Mouse (Mus musculus): Measurements from ENCODE around the gene Hspa12a. TPM values are rescaled to one million over a fixed set of nuclear protein-coding genes. Genes with fewer than 3 reads are reported as not detected.

The Hspa12a gene
- polyA plus RNA-seq, 1 experiment from 2014 or later: 31.9 TPM

DNA sequence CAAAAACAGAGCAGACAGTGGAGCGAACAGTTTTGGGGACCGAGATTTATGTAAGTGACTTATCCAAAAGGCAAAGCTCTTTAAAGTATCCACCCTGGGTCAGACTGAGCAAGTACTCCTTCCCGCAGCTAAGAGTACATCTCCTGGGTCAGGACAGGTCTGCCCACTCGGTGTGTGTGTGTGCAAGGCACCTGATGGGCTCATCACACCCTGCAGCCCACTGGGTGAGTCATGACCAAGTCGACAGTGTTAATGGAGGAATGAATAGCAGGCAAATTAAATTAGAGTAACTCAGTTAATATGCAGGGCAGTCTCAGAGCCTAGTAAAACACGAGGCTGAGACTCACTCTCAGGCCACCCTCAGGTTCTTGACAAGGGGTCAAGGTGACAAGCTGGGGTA, 134.6 kb downstream of the Hspa12a start:
- no peak overlapping the region for H3K27ac ChIP-seq (replicated peaks; ENCODE audit: low read depth, low read length)
- H3K27me3 ChIP-seq (ENCODE audit: control insufficient read depth, insufficient read depth, low read length): no peaks in the 10 kb centered on the region
- H3K4me1 ChIP-seq (ENCODE audit: control insufficient read depth, insufficient read depth, low read length): no peaks in the 10 kb centered on the region
- no peak overlapping the region for H3K4me2 ChIP-seq (ENCODE audit: low read length)
- no peaks in the 10 kb centered on the region for H3K9me3 ChIP-seq (ENCODE audit: control insufficient read depth, low read length)
- no peak overlapping the region for H3K9ac ChIP-seq (replicated peaks; ENCODE audit: low read length)
- peaks cover 8% of the 10 kb centered on the region; the same call in 1 of the 2 replicates for H3K36me3 ChIP-seq (ENCODE audit: control insufficient read depth, insufficient read depth, low read length)
- H3K4me3 ChIP-seq (replicated peaks; ENCODE audit: low read depth, low read length): no peak overlapping the region
- DNase-seq (no peak), ATAC-seq (ENCODE audit: low FRiP score, low TSS enrichment) (no peak)
- 83% methylated on average over 6 of the region's 6 CpGs for WGBS

DNA sequence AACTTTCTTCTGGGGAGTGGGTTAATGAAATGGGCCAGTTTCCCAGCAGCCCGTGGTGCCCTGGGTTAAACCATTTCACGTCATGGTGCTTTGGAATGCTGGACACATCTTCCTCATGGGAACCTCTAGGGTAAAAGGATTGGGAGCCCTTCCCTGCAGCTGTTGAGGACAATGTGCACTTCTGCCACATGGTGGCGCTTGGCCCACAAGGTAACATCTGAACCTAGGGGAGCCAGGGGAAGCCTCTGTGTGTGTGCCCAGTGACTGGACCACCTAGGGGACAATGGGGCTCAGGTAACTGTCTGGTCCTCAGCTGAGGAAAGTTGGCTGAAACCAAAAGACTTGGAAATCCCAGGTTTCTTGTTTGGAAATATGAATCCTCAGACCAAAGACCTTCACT, 137.1 kb downstream of the Hspa12a start:
- DNase-seq: peak; percentile 84
- Histone ChIP-seq H3K4me2 (ENCODE audit: low read length) (no peak overlapping the region), H3K27me3 (ENCODE audit: control insufficient read depth, insufficient read depth, low read length) (no peaks in the 10 kb centered on the region), H3K9me3 (ENCODE audit: control insufficient read depth, low read length) (no peaks in the 10 kb centered on the region), H3K36me3 (ENCODE audit: control insufficient read depth, insufficient read depth, low read length) (peaks cover 23% of the 10 kb centered on the region), H3K4me3 (replicated peaks; ENCODE audit: low read depth, low read length) (no peak overlapping the region), H3K4me1 (ENCODE audit: control insufficient read depth, insufficient read depth, low read length) (no peaks in the 10 kb centered on the region), H3K9ac (replicated peaks; ENCODE audit: low read length) (no peak overlapping the region), H3K27ac (replicated peaks; ENCODE audit: low read depth, low read length) (no peak overlapping the region)
- no peak for ATAC-seq (ENCODE audit: low FRiP score, low TSS enrichment)
- WGBS: 6% methylated on average over 3 of the region's 3 CpGs

DNA sequence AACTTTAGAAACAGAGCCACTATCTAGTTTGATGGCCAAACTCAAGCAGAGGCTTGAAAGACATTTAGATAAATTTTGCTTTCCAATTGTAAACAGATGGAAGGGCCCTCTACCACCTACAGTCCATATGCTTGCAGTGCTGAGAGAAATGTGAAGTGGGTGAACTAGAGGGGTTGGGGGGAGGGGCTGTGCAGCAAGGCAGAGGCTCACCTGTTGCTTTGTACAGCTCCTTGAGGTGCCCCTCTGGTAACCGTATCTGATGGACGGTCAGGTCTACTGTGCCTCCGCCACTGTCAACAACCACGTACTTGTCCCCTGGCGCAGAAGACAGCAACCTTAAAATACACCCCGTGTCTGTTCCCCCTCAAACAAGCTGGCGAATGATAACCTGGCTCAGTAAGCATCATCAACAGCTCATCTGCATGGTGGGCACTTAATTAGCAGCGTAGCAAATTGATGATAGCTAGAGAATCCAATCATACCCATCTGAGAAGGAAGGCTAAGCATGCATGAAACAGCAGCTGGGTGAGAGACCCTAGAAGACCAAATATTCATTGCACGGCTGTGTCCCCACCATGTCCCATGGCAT, 138.2 kb downstream of the Hspa12a start:
- no peak for ATAC-seq (ENCODE audit: low FRiP score, low TSS enrichment)

DNA sequence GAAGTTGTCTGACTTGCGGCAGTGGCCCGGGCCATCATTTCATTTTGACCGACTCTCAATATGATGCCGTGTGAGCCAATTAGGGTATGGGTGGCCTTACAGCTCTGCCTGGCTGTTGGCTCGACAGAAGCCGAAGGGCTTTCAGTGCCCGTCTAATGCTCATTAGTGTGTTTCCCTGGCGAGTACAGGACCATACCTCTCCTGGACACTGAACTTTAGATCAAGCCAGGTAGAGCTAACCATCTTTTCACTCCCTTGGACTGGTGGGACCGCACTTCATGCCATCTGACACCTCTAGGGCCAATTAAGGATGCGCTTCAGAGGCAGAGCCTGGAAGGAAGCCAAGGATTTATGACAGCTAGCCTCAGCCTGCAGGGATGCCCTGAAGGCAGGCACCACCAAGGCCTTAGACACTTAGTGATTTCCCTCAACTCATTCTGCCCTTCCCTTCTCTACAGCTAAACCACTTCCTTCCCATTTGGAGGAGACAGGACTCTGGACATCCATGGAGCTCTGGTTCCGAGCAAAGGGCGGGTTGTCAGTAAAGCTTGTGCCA, 148.3 kb downstream of the Hspa12a start:
- no peak overlapping the region for H3K4me2 ChIP-seq (ENCODE audit: low read length)
- DNase-seq (peak; percentile 75), ATAC-seq (ENCODE audit: low FRiP score, low TSS enrichment) (peak; percentile 43; the same call in 1 of the 2 replicates)
- WGBS: 65% methylated on average over 12 of the region's 12 CpGs
- no peak overlapping the region for H3K9ac ChIP-seq (replicated peaks; ENCODE audit: low read length)
- H3K4me3 ChIP-seq (replicated peaks; ENCODE audit: low read depth, low read length): no peak overlapping the region
- H3K9me3 ChIP-seq (ENCODE audit: control insufficient read depth, low read length): peaks cover 5% of the 10 kb centered on the region; the same call in 1 of the 2 replicates
- peaks cover 4% of the 10 kb centered on the region; the same call in 1 of the 2 replicates for H3K4me1 ChIP-seq (ENCODE audit: control insufficient read depth, insufficient read depth, low read length)
- H3K36me3 ChIP-seq (ENCODE audit: control insufficient read depth, insufficient read depth, low read length): peaks cover 18% of the 10 kb centered on the region
- H3K27me3 ChIP-seq (ENCODE audit: control insufficient read depth, insufficient read depth, low read length): no peaks in the 10 kb centered on the region
- peak overlapping the region; percentile 28 for H3K27ac ChIP-seq (replicated peaks; ENCODE audit: low read depth, low read length)

More for the DNA sequence above, 138.2 kb downstream of the Hspa12a start:
- DNase-seq: no peak
- H3K9me3 ChIP-seq (ENCODE audit: control insufficient read depth, low read length): no peaks in the 10 kb centered on the region
- H3K9ac ChIP-seq (replicated peaks; ENCODE audit: low read length): no peak overlapping the region
- no peaks in the 10 kb centered on the region for H3K27me3 ChIP-seq (ENCODE audit: control insufficient read depth, insufficient read depth, low read length)
- H3K4me1 ChIP-seq (ENCODE audit: control insufficient read depth, insufficient read depth, low read length): no peaks in the 10 kb centered on the region
- 88% methylated on average over 9 of the region's 9 CpGs for WGBS
- no peak overlapping the region for H3K4me3 ChIP-seq (replicated peaks; ENCODE audit: low read depth, low read length)
- no peak overlapping the region for H3K4me2 ChIP-seq (ENCODE audit: low read length)
- H3K27ac ChIP-seq (replicated peaks; ENCODE audit: low read depth, low read length): no peak overlapping the region
- H3K36me3 ChIP-seq (ENCODE audit: control insufficient read depth, insufficient read depth, low read length): peaks cover 32% of the 10 kb centered on the region

DNA sequence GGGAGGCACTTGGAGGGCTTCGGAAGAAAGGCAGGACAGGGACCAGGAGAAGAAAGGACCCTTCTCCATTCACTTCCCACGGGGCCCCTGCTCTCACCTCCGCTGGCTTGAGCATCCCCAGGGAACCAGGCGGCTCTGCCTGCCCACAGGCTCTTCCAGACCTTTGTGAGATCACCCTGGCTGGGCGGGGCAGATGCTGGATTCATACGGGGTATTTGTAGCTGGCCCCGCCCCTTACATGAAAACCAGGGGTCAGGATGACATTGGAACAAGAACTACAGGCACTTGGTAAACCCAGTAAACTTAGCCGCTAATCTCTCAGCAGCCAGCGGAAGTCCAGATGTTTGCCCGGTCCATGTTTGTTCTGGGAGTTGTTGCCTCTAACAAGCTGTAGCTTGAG, 149.2 kb downstream of the Hspa12a start, which contains the start of gene 1700019N19Rik:
1700019N19Rik (minus strand) TSS at position 178 of the 400 bp plus-strand sequence.
- H3K36me3 ChIP-seq (ENCODE audit: control insufficient read depth, insufficient read depth, low read length): peaks cover 9% of the 10 kb centered on the region
- no peaks in the 10 kb centered on the region for H3K27me3 ChIP-seq (ENCODE audit: control insufficient read depth, insufficient read depth, low read length)
- peaks cover 4% of the 10 kb centered on the region; the same call in 1 of the 2 replicates for H3K4me1 ChIP-seq (ENCODE audit: control insufficient read depth, insufficient read depth, low read length)
- no peak within 1 kb of the TSS for H3K4me2 ChIP-seq (ENCODE audit: low read length)
- 52% methylated on average over 10 of the region's 10 CpGs for WGBS
- no peak for DNase-seq
- H3K27ac ChIP-seq (replicated peaks; ENCODE audit: low read depth, low read length): peak within 1 kb of the TSS; percentile 28
- no peak within 1 kb of the TSS for H3K9ac ChIP-seq (replicated peaks; ENCODE audit: low read length)
- H3K4me3 ChIP-seq (replicated peaks; ENCODE audit: low read depth, low read length): no peak within 1 kb of the TSS
- no peak for ATAC-seq (ENCODE audit: low FRiP score, low TSS enrichment)
- H3K9me3 ChIP-seq (ENCODE audit: control insufficient read depth, low read length): 0 out of 2 replicates have a peak, but pooled peaks cover under 1% of the 10 kb centered on the region

DNA sequence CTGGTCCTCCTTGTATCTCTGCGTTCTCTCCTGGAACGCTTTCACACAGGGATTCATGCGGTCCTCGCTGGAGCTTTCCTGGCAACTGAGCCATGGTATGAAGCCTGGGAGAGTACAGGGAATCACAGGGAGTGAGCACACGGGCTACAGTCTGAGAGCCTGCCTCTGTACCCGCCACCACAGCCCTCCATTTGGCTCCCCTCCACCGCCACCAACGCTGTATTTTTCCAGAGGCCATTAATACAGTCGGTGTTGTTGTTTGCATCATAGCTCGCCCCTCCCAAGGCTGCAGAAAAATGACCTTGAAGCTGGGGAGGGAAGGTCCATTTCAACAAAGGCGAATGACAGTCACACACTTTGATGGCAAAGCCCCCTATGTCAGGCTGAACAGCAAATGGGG, 154.3 kb downstream of the Hspa12a start:
- H3K4me3 ChIP-seq (replicated peaks; ENCODE audit: low read depth, low read length): no peak overlapping the region
- no peaks in the 10 kb centered on the region for H3K27me3 ChIP-seq (ENCODE audit: control insufficient read depth, insufficient read depth, low read length)
- H3K4me2 ChIP-seq (ENCODE audit: low read length): no peak overlapping the region
- H3K9me3 ChIP-seq (ENCODE audit: control insufficient read depth, low read length): no peaks in the 10 kb centered on the region
- H3K4me1 ChIP-seq (ENCODE audit: control insufficient read depth, insufficient read depth, low read length): peaks cover 1% of the 10 kb centered on the region; the same call in 1 of the 2 replicates
- DNase-seq: no peak
- no peak overlapping the region for H3K9ac ChIP-seq (replicated peaks; ENCODE audit: low read length)
- 76% methylated on average over 11 of the region's 11 CpGs for WGBS
- no peaks in the 10 kb centered on the region for H3K36me3 ChIP-seq (ENCODE audit: control insufficient read depth, insufficient read depth, low read length)
- 0 out of 2 replicates have a peak overlapping the region, but pooled peaks have one; percentile 4 for H3K27ac ChIP-seq (replicated peaks; ENCODE audit: low read depth, low read length)
- no peak for ATAC-seq (ENCODE audit: low FRiP score, low TSS enrichment)

DNA sequence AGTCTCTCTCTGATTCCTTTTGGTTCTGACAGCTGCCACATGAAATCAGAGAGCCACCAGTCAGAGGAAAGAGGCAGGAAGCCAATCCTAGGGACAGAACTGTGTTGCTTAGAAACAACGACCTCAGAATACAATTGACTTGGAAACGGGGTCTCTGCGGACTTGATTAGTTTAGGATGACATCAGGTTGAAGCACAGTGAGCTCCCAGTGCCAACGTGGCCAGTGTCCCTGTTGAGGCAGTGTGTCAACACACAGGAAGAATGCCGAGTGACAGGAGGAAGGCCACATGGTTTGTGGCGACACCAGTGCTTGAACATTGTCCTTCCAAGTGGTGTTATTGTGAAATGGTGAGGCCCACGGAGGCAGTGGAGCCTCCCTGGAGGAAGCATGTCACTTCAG, 159.5 kb downstream of the Hspa12a start:
- Histone ChIP-seq H3K9me3 (ENCODE audit: control insufficient read depth, low read length) (no peaks in the 10 kb centered on the region), H3K4me3 (replicated peaks; ENCODE audit: low read depth, low read length) (no peak overlapping the region), H3K27me3 (ENCODE audit: control insufficient read depth, insufficient read depth, low read length) (no peaks in the 10 kb centered on the region), H3K9ac (replicated peaks; ENCODE audit: low read length) (no peak overlapping the region), H3K36me3 (ENCODE audit: control insufficient read depth, insufficient read depth, low read length) (no peaks in the 10 kb centered on the region), H3K4me2 (ENCODE audit: low read length) (no peak overlapping the region), H3K4me1 (ENCODE audit: control insufficient read depth, insufficient read depth, low read length) (peaks cover 13% of the 10 kb centered on the region; the same call in 1 of the 2 replicates), H3K27ac (replicated peaks; ENCODE audit: low read depth, low read length) (peak overlapping the region; percentile 55)
- DNase-seq: peak; percentile 74
- ATAC-seq (ENCODE audit: low FRiP score, low TSS enrichment): peak; percentile 34; the same call in 1 of the 2 replicates
- 17% methylated on average over 7 of the region's 7 CpGs for WGBS

DNA sequence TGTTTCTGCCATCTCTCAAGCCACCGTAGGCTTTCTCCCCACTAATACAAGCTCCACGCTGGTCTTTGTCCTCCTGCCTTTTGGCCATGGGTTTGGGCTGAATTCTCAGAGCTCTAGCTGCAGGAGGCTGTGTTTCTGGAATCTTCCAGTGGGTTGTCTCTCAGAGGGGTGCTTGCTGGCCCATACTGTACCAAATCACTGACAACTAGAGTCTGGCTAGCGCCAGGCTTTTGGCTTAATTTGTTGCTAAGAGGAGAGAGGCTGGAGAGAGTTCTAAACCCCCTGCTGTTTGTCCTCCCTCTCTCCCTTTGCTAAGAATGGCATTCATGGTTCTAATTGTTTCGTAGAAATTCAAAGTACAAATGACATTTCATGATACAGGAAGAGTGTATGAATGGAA, 161.9 kb downstream of the Hspa12a start:
- Histone ChIP-seq H3K27ac (replicated peaks; ENCODE audit: low read depth, low read length) (0 out of 2 replicates have a peak overlapping the region, but pooled peaks have one; percentile 3), H3K4me1 (ENCODE audit: control insufficient read depth, insufficient read depth, low read length) (peaks cover 13% of the 10 kb centered on the region; the same call in 1 of the 2 replicates), H3K9me3 (ENCODE audit: control insufficient read depth, low read length) (no peaks in the 10 kb centered on the region), H3K36me3 (ENCODE audit: control insufficient read depth, insufficient read depth, low read length) (no peaks in the 10 kb centered on the region), H3K4me3 (replicated peaks; ENCODE audit: low read depth, low read length) (no peak overlapping the region), H3K4me2 (ENCODE audit: low read length) (no peak overlapping the region), H3K27me3 (ENCODE audit: control insufficient read depth, insufficient read depth, low read length) (no peaks in the 10 kb centered on the region), H3K9ac (replicated peaks; ENCODE audit: low read length) (no peak overlapping the region)
- DNase-seq: peak; percentile 33
- no peak for ATAC-seq (ENCODE audit: low FRiP score, low TSS enrichment)
- 25% methylated on average over 4 of the region's 4 CpGs for WGBS

DNA sequence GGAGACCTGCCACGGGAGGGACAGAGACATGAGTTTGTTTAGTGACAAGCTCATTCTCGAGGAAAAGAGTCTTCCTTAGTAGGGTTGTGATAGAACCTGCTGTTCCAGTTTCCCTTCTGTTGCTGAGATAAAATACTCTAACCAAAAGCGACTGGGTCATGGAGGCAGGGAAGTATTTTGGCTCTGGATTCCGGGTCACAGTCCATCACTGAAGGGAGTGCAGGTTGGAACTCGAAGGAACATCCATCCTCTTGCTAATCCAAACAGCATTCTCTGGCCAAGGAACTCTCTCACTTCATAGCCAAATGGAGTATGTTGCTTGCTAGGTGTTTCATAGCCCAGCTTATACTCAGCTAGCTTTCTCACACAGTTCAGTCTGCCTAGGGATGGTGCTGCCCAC, 167.0 kb downstream of the Hspa12a start:
- 83% methylated on average over 5 of the region's 5 CpGs for WGBS
- DNase-seq: no peak
- no peaks in the 10 kb centered on the region for H3K27me3 ChIP-seq (ENCODE audit: control insufficient read depth, insufficient read depth, low read length)
- ATAC-seq (ENCODE audit: low FRiP score, low TSS enrichment): no peak
- H3K4me3 ChIP-seq (replicated peaks; ENCODE audit: low read depth, low read length): no peak overlapping the region
- no peak overlapping the region for H3K9ac ChIP-seq (replicated peaks; ENCODE audit: low read length)
- H3K27ac ChIP-seq (replicated peaks; ENCODE audit: low read depth, low read length): no peak overlapping the region
- no peaks in the 10 kb centered on the region for H3K9me3 ChIP-seq (ENCODE audit: control insufficient read depth, low read length)
- no peaks in the 10 kb centered on the region for H3K4me1 ChIP-seq (ENCODE audit: control insufficient read depth, insufficient read depth, low read length)
- H3K36me3 ChIP-seq (ENCODE audit: control insufficient read depth, insufficient read depth, low read length): no peaks in the 10 kb centered on the region
- no peak overlapping the region for H3K4me2 ChIP-seq (ENCODE audit: low read length)
